Mouse (Mus musculus) lung, postnatal 0 days (tissue): ENCODE measurements around the gene Ccdc88c.

Source experiments
- CTCF ChIP-seq: IDR thresholded peaks from 2 replicates; pipeline ENCODE4 v1.5.1; 2016; ENCODE audit warnings: antibody characterized with exemption, mild to moderate bottlenecking
- EP300 ChIP-seq: IDR thresholded peaks from 2 replicates; pipeline ENCODE4 v1.6.1; 2016; ENCODE audit warnings: antibody characterized with exemption, mild to moderate bottlenecking, control low read depth

DNA sequence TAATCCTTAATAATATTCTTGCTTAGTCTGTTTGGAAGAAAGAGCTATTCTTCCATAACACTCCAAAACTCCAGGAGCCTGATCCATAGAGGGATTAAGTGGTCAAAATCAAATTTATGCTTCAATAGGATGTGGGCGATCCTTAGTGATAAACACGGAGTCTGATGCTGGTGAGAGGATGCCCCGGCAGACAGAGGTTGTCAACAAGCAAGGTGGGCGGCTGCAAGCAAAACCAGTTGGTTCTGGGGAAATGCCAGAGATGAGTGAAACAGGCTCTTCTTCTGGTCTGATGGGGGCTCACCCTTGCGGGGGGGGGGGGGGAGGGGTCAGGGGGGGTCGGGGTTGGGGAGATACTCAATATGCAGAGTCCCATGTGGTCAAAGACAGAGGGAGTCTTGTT is 152.9 kb downstream of the Ccdc88c start:
- TF ChIP-seq CTCF (no peak), EP300 (no peak)
